Mouse (Mus musculus): Measurements from ENCODE around the gene Pds5b.

- TF ChIP-seq POLR2A (IDR thresholded peaks at IDR 0.05; ENCODE audit: low read depth, low read length) (no peak), CTCF (IDR thresholded peaks at IDR 0.05; ENCODE audit: extremely low read depth, insufficient read depth, insufficient read length, insufficient replicate concordance) (no peak)
These were observed 38.0 kb downstream of the Pds5b start for GRCm38 (mm10) chr5:150711503-150711902.
